Mouse (Mus musculus) brain, embryonic 14.5 days (tissue): ENCODE results near the gene Hist1h2an. TPM values are rescaled to one million over a fixed set of nuclear protein-coding genes. Genes with fewer than 3 reads are reported as not detected.

Experiments
- DNase-seq: peaks from one replicate; pipeline ENCODE4 v3.0.0-alpha.2; 2011; ENCODE audit warnings: low read depth
- CTCF ChIP-seq: fragments of 200-500 bp; IDR thresholded peaks from 2 replicates; pipeline ENCODE4 v1.5.1; 2012; ENCODE audit warnings: inconsistent platforms, mild to moderate bottlenecking, moderate library complexity, borderline replicate concordance; ENCODE audit not compliant: insufficient read depth, insufficient read length; ENCODE audit errors: extremely low read depth
- POLR2A ChIP-seq: fragments of 200-500 bp; IDR thresholded peaks from 2 replicates; pipeline ENCODE4 v1.6.1; 2012; ENCODE audit warnings: mild to moderate bottlenecking, inconsistent platforms, borderline replicate concordance; ENCODE audit not compliant: poor library complexity, insufficient read depth, insufficient read length, severe bottlenecking; ENCODE audit errors: extremely low read depth
- polyA plus RNA-seq: library from polyadenylated mRNA; depleted of rRNA; stranded (reverse); fragments of >200 nt; gene quantifications from 2 replicates; pipeline ENCODE4 v1.2.3, GENCODE M21; 2012

The Hist1h2an gene
- polyA plus RNA-seq, 1 experiment: 8.8 TPM

GRCm38 (mm10) chr13:21790601-21791283, 3.7 kb upstream of the Hist1h2an start:
- TF ChIP-seq POLR2A: no peak
- no peak for TF ChIP-seq CTCF
- peak; percentile 41 for DNase-seq

GRCm38 (mm10) chr13:21789925-21790324, 2.9 kb upstream of the Hist1h2an start:
- TF ChIP-seq POLR2A: no peak
- no peak for TF ChIP-seq CTCF
- no peak for DNase-seq

GRCm38 (mm10) chr13:21787760-21788593, 959 bp upstream of the Hist1h2an start:
- no peak for TF ChIP-seq POLR2A
- no peak for TF ChIP-seq CTCF
- DNase-seq: peak; percentile 63

GRCm38 (mm10) chr13:21786189-21786898, 674 bp downstream of the Hist1h2an start:
- no peak for TF ChIP-seq POLR2A
- TF ChIP-seq CTCF: no peak
- DNase-seq: peak; percentile 72

- no peak for DNase-seq
- TF ChIP-seq CTCF (no peak), POLR2A (no peak)
Measured at GRCm38 (mm10) chr13:21784311-21784710, 2.7 kb downstream of the Hist1h2an start.

- no peak for TF ChIP-seq CTCF
- TF ChIP-seq POLR2A: no peak
- DNase-seq: peak; percentile 76
Measured at GRCm38 (mm10) chr13:21783734-21784161, 3.3 kb downstream of the Hist1h2an start.

- DNase-seq: peak; percentile 98
- TF ChIP-seq POLR2A: peak; percentile 3; the same call in 1 of the 2 replicates
- TF ChIP-seq CTCF: no peak
Measured at GRCm38 (mm10) chr13:21783255-21783617, 3.8 kb downstream of the Hist1h2an start, which contains the start of gene Hist1h3i. TSS of gene Hist1h3i (minus strand) at chr13:21783370.

GRCm38 (mm10) chr13:21782361-21783254, 4.4 kb downstream of the Hist1h2an start:
- DNase-seq: peak; percentile 77

- no peak for DNase-seq
Measured at GRCm38 (mm10) chr13:21781639-21782038, 5.4 kb downstream of the Hist1h2an start.

GRCm38 (mm10) chr13:21781021-21781555, 5.9 kb downstream of the Hist1h2an start:
- TF ChIP-seq POLR2A: no peak
- TF ChIP-seq CTCF: no peak
- no peak for DNase-seq

More at GRCm38 (mm10) chr13:21781639-21782038, 5.4 kb downstream of the Hist1h2an start:
- TF ChIP-seq POLR2A: no peak
- no peak for TF ChIP-seq CTCF

- TF ChIP-seq POLR2A (peak; percentile 27; the same call in 1 of the 2 replicates), CTCF (no peak)
- DNase-seq: peak; percentile 91
Measured at GRCm38 (mm10) chr13:21779767-21780731, 7.0 kb downstream of the Hist1h2an start, which contains the start of gene Hist1h1b. TSS of gene Hist1h1b (minus strand) at chr13:21780625.
